Mouse (Mus musculus): ENCODE measurements around the gene Pkig.

DNA sequence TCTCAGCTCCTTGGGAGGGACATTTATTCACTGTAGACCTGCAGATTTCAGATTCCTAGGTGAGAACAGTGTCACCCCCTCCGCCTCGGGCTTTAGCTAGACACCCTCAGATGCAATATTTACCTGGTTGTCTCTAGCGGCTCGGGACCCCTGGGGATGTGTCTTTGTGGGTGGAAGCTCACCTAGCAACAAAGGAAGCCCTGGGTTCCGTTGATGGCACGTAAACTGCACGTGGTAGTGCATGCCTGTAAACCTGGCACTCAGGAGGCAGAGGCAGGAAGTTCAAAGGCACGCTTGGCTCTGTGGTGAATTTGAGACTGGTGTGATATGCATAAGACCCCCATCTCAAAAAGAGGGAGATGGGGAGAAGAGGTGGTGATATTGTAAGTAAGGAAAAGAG is 112.5 kb downstream of the Pkig start:
- TF ChIP-seq CTCF (IDR thresholded peaks at IDR 0.05) (no peak), POLR2A (IDR thresholded peaks at IDR 0.05; ENCODE audit: insufficient read depth, low read depth, low read length) (no peak), EP300 (IDR thresholded peaks at IDR 0.05; ENCODE audit: insufficient read depth, low read depth, low read length) (no peak)
